Mouse (Mus musculus) lung, postnatal 0 days (tissue): ENCODE measurements around the gene Camta1.

ENCODE experiments used
- CTCF ChIP-seq: IDR thresholded peaks from 2 replicates; pipeline ENCODE4 v1.5.1; 2016; ENCODE audit warnings: antibody characterized with exemption, mild to moderate bottlenecking
- EP300 ChIP-seq: IDR thresholded peaks from 2 replicates; pipeline ENCODE4 v1.6.1; 2016; ENCODE audit warnings: antibody characterized with exemption, mild to moderate bottlenecking, control low read depth

DNA sequence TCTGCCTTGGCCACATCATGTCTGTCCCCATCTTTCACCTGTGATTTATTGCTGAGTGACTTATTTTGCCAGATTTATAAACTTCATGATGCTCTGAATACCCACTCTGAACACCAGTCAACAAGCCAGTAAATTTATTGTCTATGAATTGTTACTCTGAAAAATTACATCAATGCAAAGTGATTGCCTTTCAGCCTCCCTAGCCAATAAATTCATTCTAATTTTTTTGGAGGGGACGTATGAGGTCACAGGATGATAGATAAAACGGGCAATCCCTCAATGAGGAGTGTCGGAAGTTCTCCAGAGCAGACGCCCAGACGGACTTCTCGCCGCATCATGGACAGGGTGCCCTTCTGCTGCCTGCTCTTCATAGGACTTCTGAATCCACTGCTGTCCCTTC, 864.9 kb downstream of the Camta1 start, which contains the start of gene Uts2:
- TF ChIP-seq CTCF (no peak), EP300 (no peak)
